Mouse (Mus musculus) heart, adult 2 months (tissue): ENCODE results near the gene Gm20388.

Experiments
- CTCF ChIP-seq: fragments of 200-600 bp; IDR thresholded peaks from 2 replicates; pipeline ENCODE4 v1.8.1; 2022; ENCODE audit warnings: antibody characterized with exemption, mild to moderate bottlenecking, moderate library complexity
- EP300 ChIP-seq: fragments of 200-500 bp; IDR thresholded peaks from 2 replicates; pipeline ENCODE4 v1.6.1; 2011; ENCODE audit warnings: low read depth, low read length, control low read depth; ENCODE audit not compliant: insufficient read depth
- POLR2A ChIP-seq: fragments of 200-500 bp; IDR thresholded peaks from 2 replicates; pipeline ENCODE4 v1.6.1; 2011; ENCODE audit warnings: mild to moderate bottlenecking, low read depth, low read length, control low read depth; ENCODE audit not compliant: insufficient read depth

DNA sequence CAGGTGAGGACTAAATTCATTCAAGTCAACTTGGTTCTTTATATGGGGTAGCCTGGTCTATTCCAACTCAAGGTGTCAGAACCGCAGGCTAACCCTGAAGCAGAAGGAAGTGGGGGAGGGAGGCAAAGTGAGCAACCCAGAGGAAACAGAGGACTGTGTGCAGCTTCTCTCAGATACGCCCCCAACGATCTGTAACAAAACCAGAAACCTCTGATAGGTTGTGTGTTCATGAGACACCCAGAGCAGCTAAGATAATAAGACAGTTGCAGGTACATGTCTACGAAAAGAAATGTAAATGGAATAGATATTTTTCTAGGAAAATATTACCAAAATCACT, 4408.6 kb downstream of the Gm20388 start:
- TF ChIP-seq POLR2A (no peak), CTCF (no peak), EP300 (no peak)
